19 mouse cellular contexts compared by ENCODE assay signal in the genomic region with DNA sequence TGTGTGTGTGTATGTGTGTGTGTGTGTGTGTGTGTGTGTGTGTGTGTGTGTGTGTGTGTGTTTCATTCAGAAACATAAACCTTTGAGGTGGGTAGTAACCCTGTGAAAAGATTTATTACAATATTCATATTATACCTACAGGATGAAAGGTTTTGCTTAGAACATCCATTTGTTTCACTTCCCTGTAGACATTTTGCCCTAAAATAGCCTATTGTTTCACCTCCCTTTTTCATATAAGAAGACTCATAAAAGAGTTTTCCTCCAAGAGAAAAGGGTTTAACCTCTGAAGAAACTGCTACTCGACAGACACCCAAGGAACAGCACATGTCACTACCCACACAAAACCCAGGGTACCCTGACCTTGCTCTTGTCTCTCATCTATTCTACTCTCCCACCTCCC.
"Had no signal": no experiment of that assay in that cellular context is flagged by ENCODE, and none has a peak within 500 bp of the region (broad histone marks: within the 10 kb centered on the region; RNA-seq: fewer than 3 reads in every experiment).

No protein-coding gene starts in this region.

- H3K9ac ChIP-seq: liver, embryonic 15.5 days; liver, postnatal 0 days; lung, embryonic 15.5 days; midbrain, embryonic 12.5 days; neural tube, embryonic 13.5 days; neural tube, embryonic 15.5 days had no signal

- H3K27ac ChIP-seq: liver, embryonic 15.5 days; lung, embryonic 15.5 days; macrophage; midbrain, embryonic 10.5 days; midbrain, embryonic 12.5 days; neural tube, embryonic 13.5 days; neural tube, embryonic 15.5 days had no signal

- H3K4me2 ChIP-seq: liver, embryonic 15.5 days; lung, embryonic 15.5 days; midbrain, embryonic 12.5 days; neural tube, embryonic 13.5 days; neural tube, embryonic 15.5 days had no signal

- H3K36me3 ChIP-seq: liver, embryonic 15.5 days; lung, embryonic 15.5 days; midbrain, embryonic 10.5 days; midbrain, embryonic 12.5 days; neural tube, embryonic 13.5 days; neural tube, embryonic 15.5 days had no signal

- H3K27me3 ChIP-seq: liver, embryonic 15.5 days; lung, embryonic 15.5 days; midbrain, embryonic 12.5 days; neural tube, embryonic 13.5 days; neural tube, embryonic 15.5 days had no signal

- H3K9me3 ChIP-seq: liver, embryonic 15.5 days; lung, embryonic 15.5 days; midbrain, embryonic 10.5 days; midbrain, embryonic 12.5 days; neural tube, embryonic 13.5 days; neural tube, embryonic 15.5 days had no signal

- H3K4me1 ChIP-seq: liver, embryonic 15.5 days; midbrain, embryonic 10.5 days; midbrain, embryonic 12.5 days; neural tube, embryonic 13.5 days; neural tube, embryonic 15.5 days had no signal

- DNase-seq: liver, postnatal 0 days; lung, adult 2 months; lung, postnatal 14 days; lung, postnatal 36 days; midbrain, embryonic 14.5 days; right cerebral cortex, postnatal 14 days; thymus, adult 18-20 months; thymus, postnatal 14 days; thymus, postnatal 36 days had no signal

- ATAC-seq: liver, postnatal 0 days; lung, postnatal 0 days; midbrain, embryonic 16.5 days had no signal

- H3K4me3 ChIP-seq: liver, embryonic 15.5 days; lung, embryonic 15.5 days; midbrain, embryonic 10.5 days; midbrain, embryonic 12.5 days; myocyte; neural tube, embryonic 13.5 days; neural tube, embryonic 15.5 days had no signal
